Mouse (Mus musculus) liver, adult 2 months (tissue): ENCODE results near the gene Syne4. TPM values are rescaled to one million over a fixed set of nuclear protein-coding genes. Genes with fewer than 3 reads are reported as not detected.

ENCODE experiments used
- DNase-seq: peaks from one replicate; pipeline ENCODE4 v3.0.0-alpha.2; 2011; ENCODE audit warnings: low read depth, low spot score; ENCODE audit errors: extremely low read depth
- H3K27ac ChIP-seq: fragments of 200-500 bp; replicated peaks from 2 replicates; pipeline ENCODE4 v1.5.1; 2012; ENCODE audit warnings: low read depth, mild to moderate bottlenecking, control low read depth, inconsistent platforms, low read length; ENCODE audit not compliant: insufficient read depth
- H3K27me3 ChIP-seq: fragments of 200-500 bp; 2 replicates; pipeline ENCODE4 v1.6.1; 2012; ENCODE audit warnings: mild to moderate bottlenecking, moderate library complexity, low read length, inconsistent platforms; ENCODE audit not compliant: control insufficient read depth, insufficient read depth
- H3K36me3 ChIP-seq: fragments of 200-500 bp; 2 replicates; pipeline ENCODE4 v1.6.1; 2012; ENCODE audit warnings: low read length, inconsistent platforms; ENCODE audit not compliant: control insufficient read depth, insufficient read depth
- H3K4me1 ChIP-seq: fragments of 200-500 bp; 2 replicates; pipeline ENCODE4 v1.6.1; 2011; ENCODE audit warnings: low read length; ENCODE audit not compliant: control insufficient read depth, insufficient read depth
- H3K4me3 ChIP-seq: fragments of 200-500 bp; 2 replicates; pipeline ENCODE4 v1.5.1; 2011; ENCODE audit warnings: low read depth, mild to moderate bottlenecking, control low read depth, low read length, moderate library complexity; ENCODE audit not compliant: insufficient read depth
- H3K79me2 ChIP-seq: fragments of 200-500 bp; 2 replicates; pipeline ENCODE4 v1.6.1; 2012; ENCODE audit warnings: inconsistent platforms, mild to moderate bottlenecking, low read length, moderate library complexity; ENCODE audit not compliant: control insufficient read depth, insufficient read depth
- H3K9ac ChIP-seq: fragments of 200-500 bp; 2 replicates; pipeline ENCODE4 v1.6.1; 2012; ENCODE audit warnings: low read depth, mild to moderate bottlenecking, control low read depth, inconsistent platforms, low read length
- CTCF ChIP-seq: fragments of 200-500 bp; IDR thresholded peaks from 2 replicates; pipeline ENCODE4 v1.5.1; 2011; ENCODE audit warnings: low read depth, low read length, control low read depth
- POLR2A ChIP-seq: fragments of 200-500 bp; IDR thresholded peaks from 2 replicates; pipeline ENCODE4 v1.6.1; 2011; ENCODE audit warnings: low read length, control low read depth; ENCODE audit not compliant: insufficient read depth; ENCODE audit errors: extremely low read depth
- WGBS: fragments of 180-500 bp; shearing (Covaris S2); methylation state at CpG from one replicate; pipeline ENCODE4 v1.1.7; 2018; 5-methylcytosine and 5-hydroxymethylcytosine counted together
- polyA plus RNA-seq: library from polyadenylated mRNA; depleted of rRNA; stranded (reverse); fragments of >200 nt; gene quantifications from 2 replicates; pipeline ENCODE4 v1.2.3, GENCODE M21; 2012
- total RNA-seq: library from RNA; depleted of rRNA; stranded (reverse); fragments of >200 nt; gene quantifications from 2 replicates; pipeline ENCODE4 v1.2.3, GENCODE M21; 2014

The Syne4 gene
- total and polyA plus RNA-seq, 2 experiments: 3.5 to 4.9 TPM

- Histone ChIP-seq H3K36me3 (peaks cover 2% of the 10 kb centered on the region; the same call in 1 of the 2 replicates), H3K27me3 (no peaks in the 10 kb centered on the region), H3K9ac (no peak overlapping the region), H3K27ac (no peak overlapping the region), H3K4me1 (no peaks in the 10 kb centered on the region), H3K4me3 (no peak overlapping the region), H3K79me2 (no peaks in the 10 kb centered on the region)
- no peak for TF ChIP-seq POLR2A
- no peak for TF ChIP-seq CTCF
- WGBS: 80% methylated on average over 6 of the region's 6 CpGs
- no peak for DNase-seq
These were observed 40.2 kb upstream of the Syne4 start for GRCm38 (mm10) chr7:30274383-30274782.

GRCm38 (mm10) chr7:30278911-30279310, 35.7 kb upstream of the Syne4 start:
- Histone ChIP-seq H3K4me3 (no peak overlapping the region), H3K27ac (no peak overlapping the region), H3K27me3 (no peaks in the 10 kb centered on the region), H3K79me2 (no peaks in the 10 kb centered on the region), H3K4me1 (no peaks in the 10 kb centered on the region), H3K9ac (no peak overlapping the region), H3K36me3 (no peaks in the 10 kb centered on the region)
- peak; percentile 78 for DNase-seq
- WGBS: 6% methylated on average over 2 of the region's 2 CpGs
- TF ChIP-seq CTCF (no peak), POLR2A (no peak)

DNA sequence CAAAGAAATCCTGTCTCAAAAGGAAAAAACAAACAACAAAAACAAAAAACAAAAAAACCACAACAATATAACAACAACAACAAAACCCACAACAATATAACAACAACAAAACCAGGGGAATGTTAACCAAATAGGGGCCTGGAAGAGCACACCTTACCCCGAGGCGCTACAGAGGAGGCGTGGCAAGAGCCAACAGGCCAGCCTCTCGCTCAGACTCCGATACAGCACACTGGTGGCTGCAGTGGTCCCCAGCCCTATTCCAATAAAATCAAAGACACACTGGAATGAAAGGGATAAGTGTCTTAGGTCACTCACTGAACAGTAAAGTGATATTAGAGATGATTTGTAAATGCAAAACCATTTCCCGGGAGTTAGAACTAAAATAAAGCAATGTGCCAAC, 35.1 kb upstream of the Syne4 start:
- Histone ChIP-seq H3K4me3 (peak overlapping the region; percentile 63; the same call in 1 of the 2 replicates), H3K27ac (no peak overlapping the region), H3K27me3 (no peaks in the 10 kb centered on the region), H3K79me2 (no peaks in the 10 kb centered on the region), H3K9ac (no peak overlapping the region), H3K4me1 (no peaks in the 10 kb centered on the region), H3K36me3 (no peaks in the 10 kb centered on the region)
- under 1% methylated on average over 6 of the region's 6 CpGs for WGBS
- TF ChIP-seq CTCF: no peak
- no peak for TF ChIP-seq POLR2A
- DNase-seq: no peak

GRCm38 (mm10) chr7:30279951-30280669, 34.5 kb upstream of the Syne4 start, which contains the start of the genes Thap8 and Wdr62:
Gene Thap8, plus strand, starts transcription at chr7:30280094.
Gene Wdr62, minus strand, starts transcription at chr7:30280419.
- no peak for TF ChIP-seq CTCF
- TF ChIP-seq POLR2A: no peak
- peak; percentile 83 for DNase-seq

DNA sequence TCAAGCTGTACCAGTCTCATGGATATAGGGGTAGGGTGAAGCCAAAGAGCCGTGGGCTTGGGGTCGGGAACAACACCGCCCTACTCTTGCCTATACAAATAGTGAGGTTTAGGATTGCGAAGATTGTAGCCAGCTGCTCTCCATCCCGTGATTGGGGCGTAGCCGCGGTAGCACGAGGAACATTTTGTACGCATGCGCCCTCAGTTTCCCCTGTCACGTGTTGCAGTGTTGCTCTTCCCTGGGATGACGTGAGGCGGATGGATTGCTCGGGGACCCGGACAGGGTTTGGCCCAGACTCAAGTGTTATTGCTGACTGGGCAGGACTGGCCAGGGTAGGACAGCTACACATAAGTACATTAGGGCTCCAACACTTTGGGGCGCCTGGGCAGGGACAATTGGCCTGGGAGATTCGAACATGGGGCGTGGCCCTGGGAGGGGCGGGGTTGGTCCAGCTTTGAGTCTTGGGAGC, 33.9 kb upstream of the Syne4 start:
- Histone ChIP-seq H3K4me1 (no peaks in the 10 kb centered on the region), H3K27me3 (no peaks in the 10 kb centered on the region), H3K9ac (peak overlapping the region; percentile 32), H3K36me3 (no peaks in the 10 kb centered on the region), H3K27ac (peak overlapping the region; percentile 89), H3K4me3 (peak overlapping the region; percentile 39), H3K79me2 (no peaks in the 10 kb centered on the region)
- TF ChIP-seq CTCF (no peak), POLR2A (no peak)
- DNase-seq: peak; percentile 71
- under 1% methylated on average over 20 of the region's 20 CpGs for WGBS

More at GRCm38 (mm10) chr7:30279951-30280669, 34.5 kb upstream of the Syne4 start, which contains the start of the genes Thap8 and Wdr62:
- no peaks in the 10 kb centered on the region for H3K36me3 ChIP-seq
- peak within 1 kb of the TSS; percentile 89 for H3K27ac ChIP-seq
- H3K4me1 ChIP-seq: no peaks in the 10 kb centered on the region
- H3K4me3 ChIP-seq: peak within 1 kb of the TSS; percentile 63
- H3K27me3 ChIP-seq: no peaks in the 10 kb centered on the region
- H3K9ac ChIP-seq: peak within 1 kb of the TSS; percentile 41
- WGBS: under 1% methylated on average over 49 of the region's 49 CpGs
- H3K79me2 ChIP-seq: no peaks in the 10 kb centered on the region

DNA sequence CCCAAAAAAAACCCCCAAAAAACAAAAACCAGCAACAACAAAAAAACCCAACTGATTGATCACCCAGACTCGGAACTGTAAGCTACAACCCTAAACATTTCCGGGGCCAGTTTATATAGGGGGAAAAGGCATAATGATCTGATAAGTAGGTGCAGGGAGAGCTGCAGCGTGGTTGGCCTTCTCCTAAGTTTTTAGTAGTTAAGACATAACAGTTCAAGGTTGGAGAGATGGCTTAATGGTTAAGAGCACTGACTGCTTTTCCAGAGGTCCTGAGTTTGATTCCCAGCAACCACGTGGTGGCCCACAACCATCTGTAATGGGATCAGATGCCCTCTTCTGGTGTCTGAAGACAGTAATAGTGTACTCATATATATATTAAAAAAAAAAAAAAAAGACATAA, 33.1 kb upstream of the Syne4 start:
- no peak for DNase-seq
- H3K4me1 ChIP-seq: no peaks in the 10 kb centered on the region
- H3K27ac ChIP-seq: no peak overlapping the region
- no peak overlapping the region for H3K9ac ChIP-seq
- no peaks in the 10 kb centered on the region for H3K27me3 ChIP-seq
- TF ChIP-seq CTCF (no peak), POLR2A (no peak)
- H3K79me2 ChIP-seq: no peaks in the 10 kb centered on the region
- no peaks in the 10 kb centered on the region for H3K36me3 ChIP-seq
- no peak overlapping the region for H3K4me3 ChIP-seq
- 80% methylated on average over 4 of the region's 4 CpGs for WGBS
